Mouse (Mus musculus): ENCODE measurements at regions not wholly inside any gene's neighbourhood (a gene's known extent, or its start where the extent isn't known, plus 50 kb on each side); places are given as distances from the start of the nearest gene placed in this dataset.

DNA sequence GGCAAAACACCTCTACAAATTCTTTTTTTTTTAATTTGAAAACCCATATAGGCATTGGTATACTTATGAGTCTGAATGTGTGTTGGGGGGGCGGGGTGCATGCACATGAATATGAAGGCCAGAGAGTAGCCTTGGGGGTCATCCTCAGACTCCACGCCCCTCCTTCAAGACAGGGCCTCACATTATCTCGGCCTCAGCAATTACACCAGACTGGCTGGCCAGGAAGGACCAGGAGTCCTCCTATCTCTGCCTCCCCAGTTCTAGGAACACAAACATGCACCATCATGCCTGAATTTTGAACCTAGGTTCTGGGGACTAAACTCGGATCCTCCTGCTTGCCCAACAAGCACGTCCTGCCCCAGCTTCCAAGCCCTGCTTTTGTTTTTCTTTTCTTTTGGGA, 99.3 kb upstream of the Arntl start:
- WGBS, result 79% methylated on average over 5 of the region's 5 CpGs
- no peaks in the 10 kb centered on the region for H3K27me3 ChIP-seq (ENCODE audit: control insufficient read depth, insufficient read depth, low read length)
- H3K4me2 ChIP-seq (replicated peaks; ENCODE audit: low read depth, low read length, severe bottlenecking), result no peak overlapping the region
- TF ChIP-seq POLR2A (IDR thresholded peaks at IDR 0.05; ENCODE audit: borderline replicate concordance, extremely low read depth, insufficient read depth, insufficient read length), result no peak
- no peak overlapping the region for H3K9ac ChIP-seq (ENCODE audit: low read depth, low read length, severe bottlenecking)
- no peak overlapping the region for H3K27ac ChIP-seq (replicated peaks; ENCODE audit: low read depth, low read length)
- H3K36me3 ChIP-seq (ENCODE audit: control insufficient read depth, insufficient read depth, low read length), result no peaks in the 10 kb centered on the region
- H3K4me1 ChIP-seq (ENCODE audit: control insufficient read depth, insufficient read depth, low read length), result no peaks in the 10 kb centered on the region
- H3K4me3 ChIP-seq (replicated peaks; ENCODE audit: low read length), result no peak overlapping the region
- DNase-seq (ENCODE audit: low spot score), result no peak
- no peak for ATAC-seq (ENCODE audit: low FRiP score, low read depth)
- H3K9me3 ChIP-seq (ENCODE audit: control insufficient read depth, low read length), result no peaks in the 10 kb centered on the region

GRCm38 (mm10) chr7:113108442-113109000, 98.7 kb upstream of the Arntl start:
- Histone ChIP-seq H3K9me3 (ENCODE audit: control insufficient read depth, low read length) (no peaks in the 10 kb centered on the region), H3K4me3 (replicated peaks; ENCODE audit: low read length) (no peak overlapping the region), H3K9ac (ENCODE audit: low read depth, low read length, severe bottlenecking) (no peak overlapping the region), H3K4me1 (ENCODE audit: control insufficient read depth, insufficient read depth, low read length) (no peaks in the 10 kb centered on the region), H3K27ac (replicated peaks; ENCODE audit: low read depth, low read length) (no peak overlapping the region), H3K36me3 (ENCODE audit: control insufficient read depth, insufficient read depth, low read length) (no peaks in the 10 kb centered on the region), H3K27me3 (ENCODE audit: control insufficient read depth, insufficient read depth, low read length) (no peaks in the 10 kb centered on the region), H3K4me2 (replicated peaks; ENCODE audit: low read depth, low read length, severe bottlenecking) (no peak overlapping the region)
- ATAC-seq (ENCODE audit: low FRiP score, low read depth) (no peak), DNase-seq (ENCODE audit: low spot score) (no peak)
- TF ChIP-seq POLR2A (IDR thresholded peaks at IDR 0.05; ENCODE audit: borderline replicate concordance, extremely low read depth, insufficient read depth, insufficient read length), result no peak
- 69% methylated on average over 7 of the region's 7 CpGs for WGBS

DNA sequence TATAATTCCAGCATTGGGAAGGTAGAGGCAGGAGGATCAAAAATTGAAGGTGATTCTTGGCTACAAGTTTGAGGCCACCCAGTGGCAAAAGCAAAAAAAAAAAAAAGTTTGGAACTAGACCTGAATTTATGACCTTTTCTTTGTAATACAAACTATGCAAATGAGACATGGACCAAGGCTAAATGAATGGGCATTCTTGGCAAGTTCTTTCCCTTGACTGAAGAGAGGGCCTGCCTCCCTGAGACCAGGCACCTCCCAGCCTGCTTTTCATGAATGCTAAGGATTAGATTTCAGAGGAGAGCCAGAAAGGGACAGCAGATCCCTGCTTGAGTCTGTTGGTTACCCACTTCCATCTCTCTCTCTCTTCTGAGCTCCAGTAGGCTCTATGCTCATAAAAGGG, 97.8 kb upstream of the Arntl start:
- no peak overlapping the region for H3K4me2 ChIP-seq (replicated peaks; ENCODE audit: low read depth, low read length, severe bottlenecking)
- H3K36me3 ChIP-seq (ENCODE audit: control insufficient read depth, insufficient read depth, low read length), result no peaks in the 10 kb centered on the region
- no peak for TF ChIP-seq POLR2A (IDR thresholded peaks at IDR 0.05; ENCODE audit: borderline replicate concordance, extremely low read depth, insufficient read depth, insufficient read length)
- no peaks in the 10 kb centered on the region for H3K27me3 ChIP-seq (ENCODE audit: control insufficient read depth, insufficient read depth, low read length)
- no peak for ATAC-seq (ENCODE audit: low FRiP score, low read depth)
- no peak overlapping the region for H3K4me3 ChIP-seq (replicated peaks; ENCODE audit: low read length)
- no peak overlapping the region for H3K9ac ChIP-seq (ENCODE audit: low read depth, low read length, severe bottlenecking)
- H3K9me3 ChIP-seq (ENCODE audit: control insufficient read depth, low read length), result no peaks in the 10 kb centered on the region
- no peak for DNase-seq (ENCODE audit: low spot score)
- no peaks in the 10 kb centered on the region for H3K4me1 ChIP-seq (ENCODE audit: control insufficient read depth, insufficient read depth, low read length)
- no peak overlapping the region for H3K27ac ChIP-seq (replicated peaks; ENCODE audit: low read depth, low read length)

GRCm38 (mm10) chr7:113110867-113111508, 96.3 kb upstream of the Arntl start:
- H3K9ac ChIP-seq (ENCODE audit: low read depth, low read length, severe bottlenecking), result no peak overlapping the region
- H3K27me3 ChIP-seq (ENCODE audit: control insufficient read depth, insufficient read depth, low read length), result no peaks in the 10 kb centered on the region
- no peak for TF ChIP-seq POLR2A (IDR thresholded peaks at IDR 0.05; ENCODE audit: borderline replicate concordance, extremely low read depth, insufficient read depth, insufficient read length)
- H3K9me3 ChIP-seq (ENCODE audit: control insufficient read depth, low read length), result no peaks in the 10 kb centered on the region
- no peak for DNase-seq (ENCODE audit: low spot score)
- H3K36me3 ChIP-seq (ENCODE audit: control insufficient read depth, insufficient read depth, low read length), result no peaks in the 10 kb centered on the region
- no peak overlapping the region for H3K4me3 ChIP-seq (replicated peaks; ENCODE audit: low read length)
- no peak overlapping the region for H3K4me2 ChIP-seq (replicated peaks; ENCODE audit: low read depth, low read length, severe bottlenecking)
- ATAC-seq (ENCODE audit: low FRiP score, low read depth), result no peak
- H3K27ac ChIP-seq (replicated peaks; ENCODE audit: low read depth, low read length), result no peak overlapping the region
- 49% methylated on average over 7 of the region's 7 CpGs for WGBS
- H3K4me1 ChIP-seq (ENCODE audit: control insufficient read depth, insufficient read depth, low read length), result no peaks in the 10 kb centered on the region

DNA sequence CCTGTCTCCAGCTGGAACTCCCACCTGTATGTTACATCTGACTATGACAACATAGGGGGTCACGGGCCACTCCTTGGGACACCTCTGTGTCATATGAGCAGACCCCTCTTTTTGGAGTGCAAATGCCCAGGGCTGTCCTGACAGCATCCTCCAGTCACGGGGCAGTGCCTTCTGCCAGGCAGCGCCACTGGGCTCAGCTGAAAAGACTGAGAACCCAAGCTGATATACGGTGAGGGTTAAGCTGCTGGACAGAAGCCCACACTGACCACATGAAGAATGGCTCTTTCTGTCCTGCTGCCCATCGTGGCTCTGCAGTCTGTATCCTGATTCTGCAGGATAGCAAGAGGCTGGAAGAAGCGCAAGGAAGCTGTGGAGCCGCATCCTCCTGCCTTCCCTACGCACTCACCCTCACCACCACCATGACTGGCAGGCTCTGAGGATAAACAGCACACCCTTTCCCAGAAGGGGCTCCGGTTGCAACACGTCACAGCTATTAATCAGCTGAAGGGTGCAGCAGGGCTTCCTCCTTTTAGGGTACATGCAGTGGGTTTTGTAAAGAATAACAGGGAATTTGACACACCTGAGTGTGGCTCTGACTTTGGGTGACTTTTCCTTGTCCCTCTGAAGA, 93.9 kb upstream of the Arntl start:
- no peak overlapping the region for H3K4me2 ChIP-seq (replicated peaks; ENCODE audit: low read depth, low read length, severe bottlenecking)
- H3K36me3 ChIP-seq (ENCODE audit: control insufficient read depth, insufficient read depth, low read length), result no peaks in the 10 kb centered on the region
- H3K27ac ChIP-seq (replicated peaks; ENCODE audit: low read depth, low read length), result no peak overlapping the region
- H3K9ac ChIP-seq (ENCODE audit: low read depth, low read length, severe bottlenecking), result no peak overlapping the region
- H3K4me1 ChIP-seq (ENCODE audit: control insufficient read depth, insufficient read depth, low read length), result no peaks in the 10 kb centered on the region
- no peak for ATAC-seq (ENCODE audit: low FRiP score, low read depth)
- H3K27me3 ChIP-seq (ENCODE audit: control insufficient read depth, insufficient read depth, low read length), result no peaks in the 10 kb centered on the region
- no peak overlapping the region for H3K4me3 ChIP-seq (replicated peaks; ENCODE audit: low read length)
- no peak for TF ChIP-seq POLR2A (IDR thresholded peaks at IDR 0.05; ENCODE audit: borderline replicate concordance, extremely low read depth, insufficient read depth, insufficient read length)
- WGBS, result 44% methylated on average over 10 of the region's 10 CpGs
- H3K9me3 ChIP-seq (ENCODE audit: control insufficient read depth, low read length), result no peaks in the 10 kb centered on the region
- DNase-seq (ENCODE audit: low spot score), result no peak

All from limb, embryonic 14.5 days (tissue).